Mouse (Mus musculus): ENCODE results near the gene Bricd5. TPM values are rescaled to one million over a fixed set of nuclear protein-coding genes. Genes with fewer than 3 reads are reported as not detected.

Gene Bricd5
- polyA plus RNA-seq, 1 experiment from 2014 or later = not detected

GRCm38 (mm10) chr17:24463374-24464133 lies 10.1 kb upstream of the Bricd5 start:
- no peak overlapping the region for H3K27ac ChIP-seq
- 56% methylated on average over 6 of the region's 6 CpGs for whole genome bisulfite sequencing
- no peaks in the 10 kb centered on the region for H3K36me3 ChIP-seq
- H3K4me2 ChIP-seq (replicated peaks) = no peak overlapping the region
- no peaks in the 10 kb centered on the region for H3K27me3 ChIP-seq
- no peak for ATAC-seq (ENCODE audit: insufficient number of reproducible peaks, insufficient read depth, low FRiP score, low TSS enrichment)
- no peaks in the 10 kb centered on the region for H3K9me3 ChIP-seq
- H3K4me3 ChIP-seq = no peak overlapping the region
- H3K4me1 ChIP-seq = no peaks in the 10 kb centered on the region
- no peak overlapping the region for H3K9ac ChIP-seq

GRCm38 (mm10) chr17:24468636-24469246 lies 4.9 kb upstream of the Bricd5 start:
- no peak for ATAC-seq (ENCODE audit: insufficient number of reproducible peaks, insufficient read depth, low FRiP score, low TSS enrichment)
- no peaks in the 10 kb centered on the region for H3K27me3 ChIP-seq
- peaks cover 12% of the 10 kb centered on the region; the same call in 1 of the 2 replicates for H3K36me3 ChIP-seq
- peaks cover 24% of the 10 kb centered on the region for H3K4me1 ChIP-seq
- no peak overlapping the region for H3K27ac ChIP-seq
- no peaks in the 10 kb centered on the region for H3K9me3 ChIP-seq
- WGBS = 88% methylated on average over 5 of the region's 5 CpGs
- no peak overlapping the region for H3K4me3 ChIP-seq
- H3K4me2 ChIP-seq (replicated peaks) = no peak overlapping the region
- no peak overlapping the region for H3K9ac ChIP-seq

DNA sequence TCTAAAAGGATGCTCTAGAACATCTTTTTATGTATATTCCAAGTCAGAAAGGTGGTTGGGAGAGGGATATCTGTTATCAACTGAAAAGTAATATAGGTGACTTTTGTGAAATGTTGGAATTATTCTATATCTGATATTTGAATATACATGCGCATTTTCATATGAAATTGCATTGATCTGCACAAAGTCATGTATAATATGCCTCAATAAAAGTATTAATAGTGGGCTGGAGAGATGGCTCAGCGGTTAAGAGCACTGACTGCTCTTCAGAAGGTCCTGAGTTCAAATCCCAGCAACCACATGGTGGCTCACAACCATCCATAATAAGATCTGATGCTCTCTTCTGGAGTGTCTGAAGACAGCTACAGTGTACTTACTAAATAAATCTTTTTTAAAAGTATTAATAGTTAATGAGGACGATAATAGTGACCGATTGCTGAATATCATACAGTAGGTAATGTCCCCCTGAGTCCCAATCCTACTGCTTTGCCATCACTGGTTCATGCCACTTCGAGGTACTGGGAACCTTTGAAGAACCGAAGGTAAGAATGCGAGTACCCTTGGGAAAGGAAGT lies 4.3 kb upstream of the Bricd5 start:
- H3K4me2 ChIP-seq (replicated peaks) = peak overlapping the region; percentile 99
- no peaks in the 10 kb centered on the region for H3K9me3 ChIP-seq
- peak overlapping the region; percentile 85 for H3K4me3 ChIP-seq
- WGBS = 18% methylated on average over 7 of the region's 7 CpGs
- H3K4me1 ChIP-seq = peaks cover 24% of the 10 kb centered on the region
- H3K27me3 ChIP-seq = no peaks in the 10 kb centered on the region
- H3K27ac ChIP-seq = peak overlapping the region; percentile 77
- 0 out of 2 replicates have a peak, but pooled peaks have one; percentile 0 for ATAC-seq (ENCODE audit: insufficient number of reproducible peaks, insufficient read depth, low FRiP score, low TSS enrichment)
- H3K9ac ChIP-seq = peak overlapping the region; percentile 45
- H3K36me3 ChIP-seq = peaks cover 19% of the 10 kb centered on the region

DNA sequence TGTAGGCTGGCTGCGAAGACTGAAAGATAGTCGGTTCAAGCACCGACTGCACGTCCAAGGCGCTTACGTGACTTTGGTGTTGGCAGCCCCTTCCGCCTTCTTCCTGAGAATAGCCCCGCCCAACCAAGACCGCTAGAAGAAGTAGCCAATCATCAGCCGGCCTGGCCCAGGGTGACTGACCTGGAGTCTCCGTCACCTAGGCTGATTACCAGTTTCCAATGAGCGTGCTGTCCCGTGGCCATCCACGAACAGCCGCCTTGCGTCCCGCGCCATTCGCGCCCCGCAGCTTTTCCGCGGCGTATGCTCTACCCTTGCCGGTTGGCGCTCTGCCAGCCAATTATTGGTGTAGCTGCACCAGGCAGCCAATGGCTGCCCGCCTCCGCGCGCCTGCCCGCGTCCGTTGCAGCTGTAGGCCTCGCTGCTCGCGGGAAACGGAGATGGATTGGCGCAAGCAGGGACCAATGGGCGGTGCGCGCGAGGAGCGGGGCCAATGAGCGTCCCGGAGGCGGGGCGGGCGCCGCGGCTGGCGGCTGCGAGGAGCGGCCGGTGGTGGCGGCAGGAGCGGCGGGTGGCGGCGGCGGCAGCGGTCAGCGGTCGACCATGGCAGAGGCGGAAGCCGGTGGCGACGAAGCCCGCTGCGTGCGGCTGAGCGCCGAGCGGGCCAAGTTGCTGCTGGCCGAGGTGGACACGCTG lies 3.6 kb upstream of the Bricd5 start, which contains the start of the genes E4f1 and Pgp:
TSS of gene E4f1 (minus strand) at position 404 of the 693 bp plus-strand sequence.
TSS of gene Pgp (plus strand) at position 483 of the 693 bp plus-strand sequence.
- peak; percentile 97 for ATAC-seq (ENCODE audit: insufficient number of reproducible peaks, insufficient read depth, low FRiP score, low TSS enrichment)
- peaks cover 24% of the 10 kb centered on the region for H3K4me1 ChIP-seq
- H3K36me3 ChIP-seq = peaks cover 25% of the 10 kb centered on the region
- peak within 1 kb of the TSS; percentile 88 for H3K9ac ChIP-seq
- WGBS = under 1% methylated on average over 58 of the region's 75 CpGs
- no peaks in the 10 kb centered on the region for H3K27me3 ChIP-seq
- H3K4me2 ChIP-seq (replicated peaks) = peak within 1 kb of the TSS; percentile 99
- H3K9me3 ChIP-seq = no peaks in the 10 kb centered on the region
- peak within 1 kb of the TSS; percentile 85 for H3K4me3 ChIP-seq
- H3K27ac ChIP-seq = peak within 1 kb of the TSS; percentile 77

- 0 out of 2 replicates have a peak, but pooled peaks have one; percentile 5 for ATAC-seq (ENCODE audit: insufficient number of reproducible peaks, insufficient read depth, low FRiP score, low TSS enrichment)
- peak overlapping the region; percentile 85 for H3K4me3 ChIP-seq
Observed at GRCm38 (mm10) chr17:24470701-24471527, 2.8 kb upstream of the Bricd5 start.

GRCm38 (mm10) chr17:24472512-24472911 lies 1.2 kb upstream of the Bricd5 start:
- no peak for ATAC-seq (ENCODE audit: insufficient number of reproducible peaks, insufficient read depth, low FRiP score, low TSS enrichment)
- 87% methylated on average over 4 of the region's 4 CpGs for WGBS
- Histone ChIP-seq H3K4me1 (peaks cover 26% of the 10 kb centered on the region), H3K27me3 (no peaks in the 10 kb centered on the region), H3K9ac (no peak overlapping the region), H3K9me3 (no peaks in the 10 kb centered on the region), H3K4me2 (replicated peaks) (peak overlapping the region; percentile 99), H3K36me3 (peaks cover 48% of the 10 kb centered on the region), H3K4me3 (no peak overlapping the region), H3K27ac (no peak overlapping the region)

More at GRCm38 (mm10) chr17:24470701-24471527, 2.8 kb upstream of the Bricd5 start:
- WGBS = 1% methylated on average over 68 of the region's 68 CpGs
- H3K27me3 ChIP-seq = no peaks in the 10 kb centered on the region
- peak overlapping the region; percentile 77 for H3K27ac ChIP-seq
- H3K4me1 ChIP-seq = peaks cover 24% of the 10 kb centered on the region
- H3K36me3 ChIP-seq = peaks cover 34% of the 10 kb centered on the region
- no peaks in the 10 kb centered on the region for H3K9me3 ChIP-seq
- H3K9ac ChIP-seq = peak overlapping the region; percentile 88
- H3K4me2 ChIP-seq (replicated peaks) = peak overlapping the region; percentile 99

GRCm38 (mm10) chr17:24474557-24474956 lies 873 bp downstream of the Bricd5 start:
- no peak overlapping the region for H3K9ac ChIP-seq
- WGBS = 59% methylated on average over 5 of the region's 5 CpGs
- ATAC-seq (ENCODE audit: insufficient number of reproducible peaks, insufficient read depth, low FRiP score, low TSS enrichment) = no peak
- H3K36me3 ChIP-seq = peaks cover 48% of the 10 kb centered on the region
- H3K4me2 ChIP-seq (replicated peaks) = no peak overlapping the region
- 0 out of 2 replicates have a peak overlapping the region, but pooled peaks have one; percentile 20 for H3K27ac ChIP-seq
- peaks cover 34% of the 10 kb centered on the region for H3K4me1 ChIP-seq
- no peak overlapping the region for H3K4me3 ChIP-seq
- no peaks in the 10 kb centered on the region for H3K27me3 ChIP-seq
- H3K9me3 ChIP-seq = no peaks in the 10 kb centered on the region

GRCm38 (mm10) chr17:24475586-24475985 lies 1.9 kb downstream of the Bricd5 start:
- no peak overlapping the region for H3K9ac ChIP-seq
- H3K36me3 ChIP-seq = peaks cover 48% of the 10 kb centered on the region
- no peak overlapping the region for H3K4me2 ChIP-seq (replicated peaks)
- H3K4me1 ChIP-seq = peaks cover 43% of the 10 kb centered on the region
- ATAC-seq (ENCODE audit: insufficient number of reproducible peaks, insufficient read depth, low FRiP score, low TSS enrichment) = no peak
- H3K4me3 ChIP-seq = no peak overlapping the region
- no peaks in the 10 kb centered on the region for H3K9me3 ChIP-seq
- 87% methylated on average over 6 of the region's 6 CpGs for WGBS
- H3K27ac ChIP-seq = no peak overlapping the region
- no peaks in the 10 kb centered on the region for H3K27me3 ChIP-seq

DNA sequence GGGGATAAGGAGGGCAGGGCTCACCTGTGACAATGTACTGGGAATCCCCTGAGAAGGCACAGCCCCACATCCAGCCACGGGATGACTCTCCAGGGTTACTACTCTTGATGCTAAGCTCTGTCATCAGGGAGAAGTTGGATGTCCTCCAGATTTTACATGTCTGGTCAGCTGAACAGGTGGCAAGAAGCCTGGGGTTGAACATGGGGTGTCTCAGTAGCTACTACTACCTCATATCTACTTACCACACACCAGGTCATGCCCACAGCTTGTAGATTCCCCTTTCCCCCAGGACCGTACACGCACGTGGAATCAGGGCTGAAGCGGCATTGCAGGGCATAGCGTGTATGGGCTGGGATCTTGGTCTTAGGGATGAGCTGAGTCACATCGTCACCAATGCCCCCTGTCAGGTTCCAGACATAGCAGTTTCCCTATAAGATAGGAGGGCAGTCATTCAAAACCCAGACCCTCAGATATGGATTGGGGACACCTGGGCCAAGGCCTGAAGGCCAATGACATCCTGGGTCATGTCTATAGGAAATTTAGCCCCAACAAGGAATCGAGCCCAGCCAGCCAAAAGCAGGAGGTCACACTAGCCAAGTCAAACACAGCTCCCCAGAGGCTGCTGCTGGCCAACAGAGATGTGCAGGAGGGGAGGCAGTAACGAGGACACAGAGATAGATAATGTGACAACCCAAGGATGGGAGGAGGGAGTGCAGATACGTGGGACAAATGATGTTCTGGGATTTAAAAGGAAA lies 2.5 kb downstream of the Bricd5 start:
- WGBS = 92% methylated on average over 10 of the region's 10 CpGs
- Histone ChIP-seq H3K4me3 (no peak overlapping the region), H3K27ac (no peak overlapping the region), H3K9me3 (no peaks in the 10 kb centered on the region), H3K27me3 (no peaks in the 10 kb centered on the region), H3K4me1 (peaks cover 40% of the 10 kb centered on the region), H3K4me2 (replicated peaks) (no peak overlapping the region), H3K36me3 (peaks cover 48% of the 10 kb centered on the region), H3K9ac (no peak overlapping the region)
- ATAC-seq (ENCODE audit: insufficient number of reproducible peaks, insufficient read depth, low FRiP score, low TSS enrichment) = no peak
